Mouse (Mus musculus) E14TG2a.4 (cell line): ENCODE measurements around the gene Rab23.

Experiments
- H3K27me3 ChIP-seq: 2 replicates; pipeline ENCODE4 v1.6.1; 2014; ENCODE audit warnings: low read length, control low read depth; ENCODE audit not compliant: insufficient read depth
- H3K36me3 ChIP-seq: 2 replicates; pipeline ENCODE4 v1.6.1; 2014; ENCODE audit warnings: low read length, control low read depth; ENCODE audit not compliant: insufficient read depth
- H3K4me1 ChIP-seq: replicated peaks from 2 replicates; pipeline ENCODE4 v1.6.1; 2014; ENCODE audit warnings: low read depth, low read length, control low read depth
- H3K4me3 ChIP-seq: replicated peaks from 2 replicates; pipeline ENCODE4 v1.5.1; 2014; ENCODE audit warnings: mild to moderate bottlenecking, low read length
- H3K9me3 ChIP-seq: 2 replicates; pipeline ENCODE4 v1.6.1; 2014; ENCODE audit warnings: low read length, control low read depth
- CTCF ChIP-seq: conservative IDR thresholded peaks from 2 replicates; pipeline ENCODE4 v1.5.1; 2014; ENCODE audit warnings: low read length
- NANOG ChIP-seq: IDR thresholded peaks from 2 replicates; pipeline ENCODE4 v1.6.1; 2014; ENCODE audit warnings: borderline replicate concordance, low read length, mixed read lengths
- POU5F1 ChIP-seq: IDR thresholded peaks from 2 replicates; pipeline ENCODE4 v1.6.1; 2014; ENCODE audit warnings: low read length, borderline replicate concordance

Rab23 gene

DNA sequence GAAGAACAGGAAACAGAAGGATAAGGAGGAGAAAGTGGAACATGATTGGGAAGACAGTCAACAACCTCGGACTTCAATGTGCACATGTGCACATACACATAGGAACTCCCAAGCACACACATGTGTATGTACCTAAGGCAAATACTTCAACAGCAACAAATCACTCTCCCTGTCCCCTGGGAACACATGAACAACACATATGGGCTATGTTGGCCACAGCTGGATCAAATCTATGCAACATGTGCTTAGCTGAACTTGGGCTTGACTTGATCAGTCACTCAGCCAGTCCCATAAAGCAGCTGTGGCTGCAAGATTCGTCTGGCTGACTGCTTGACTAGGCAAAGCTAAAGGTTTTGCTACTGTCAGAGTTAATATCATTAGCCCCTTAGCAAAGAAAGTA lies 30.9 kb upstream of the Rab23 start:
- H3K36me3 ChIP-seq: no peaks in the 10 kb centered on the region
- H3K4me3 ChIP-seq: no peak overlapping the region
- H3K27me3 ChIP-seq: peaks cover 8% of the 10 kb centered on the region; the same call in 1 of the 2 replicates
- peaks cover 7% of the 10 kb centered on the region for H3K4me1 ChIP-seq
- peaks cover 5% of the 10 kb centered on the region; the same call in 1 of the 2 replicates for H3K9me3 ChIP-seq
- TF ChIP-seq CTCF: no peak
- no peak for TF ChIP-seq POU5F1
- no peak for TF ChIP-seq NANOG

- TF ChIP-seq POU5F1: no peak
- no peak for TF ChIP-seq NANOG
- H3K4me3 ChIP-seq: no peak overlapping the region
- H3K27me3 ChIP-seq: peaks cover 8% of the 10 kb centered on the region; the same call in 1 of the 2 replicates
- H3K9me3 ChIP-seq: peaks cover 5% of the 10 kb centered on the region; the same call in 1 of the 2 replicates
- peaks cover 7% of the 10 kb centered on the region for H3K4me1 ChIP-seq
- H3K36me3 ChIP-seq: no peaks in the 10 kb centered on the region
These were observed 30.1 kb upstream of the Rab23 start for GRCm38 (mm10) chr1:33689446-33690086.

- H3K9me3 ChIP-seq: peaks cover 5% of the 10 kb centered on the region; the same call in 1 of the 2 replicates
- H3K36me3 ChIP-seq: no peaks in the 10 kb centered on the region
- peaks cover 7% of the 10 kb centered on the region for H3K4me1 ChIP-seq
- no peak overlapping the region for H3K4me3 ChIP-seq
- peaks cover 8% of the 10 kb centered on the region; the same call in 1 of the 2 replicates for H3K27me3 ChIP-seq
- no peak for TF ChIP-seq NANOG
- TF ChIP-seq CTCF: no peak
- no peak for TF ChIP-seq POU5F1
These were observed 29.6 kb upstream of the Rab23 start for GRCm38 (mm10) chr1:33690087-33690448.

DNA sequence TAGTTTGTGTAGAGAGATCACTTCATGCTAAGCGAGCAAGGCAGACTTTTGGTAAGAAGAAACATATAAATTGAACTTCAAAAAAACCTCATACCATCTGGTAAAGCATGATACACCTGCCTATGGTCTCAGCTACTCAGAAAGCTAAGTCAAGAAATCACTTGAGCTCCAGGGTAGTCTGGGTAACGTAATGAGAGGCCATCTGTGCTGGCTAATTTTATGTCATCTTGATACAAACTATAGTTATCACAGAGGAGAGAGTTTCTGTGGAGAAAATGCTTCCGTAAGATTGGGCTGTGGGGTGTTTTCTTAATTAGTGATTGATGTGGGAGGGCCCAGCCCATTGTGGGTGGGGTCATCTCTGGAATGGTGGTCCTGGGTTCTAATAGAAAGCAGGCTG lies 25.8 kb upstream of the Rab23 start:
- no peaks in the 10 kb centered on the region for H3K9me3 ChIP-seq
- H3K27me3 ChIP-seq: peaks cover 5% of the 10 kb centered on the region; the same call in 1 of the 2 replicates
- H3K4me3 ChIP-seq: no peak overlapping the region
- TF ChIP-seq POU5F1 (no peak), CTCF (no peak), NANOG (no peak)
- H3K4me1 ChIP-seq: peaks cover 7% of the 10 kb centered on the region
- H3K36me3 ChIP-seq: no peaks in the 10 kb centered on the region

DNA sequence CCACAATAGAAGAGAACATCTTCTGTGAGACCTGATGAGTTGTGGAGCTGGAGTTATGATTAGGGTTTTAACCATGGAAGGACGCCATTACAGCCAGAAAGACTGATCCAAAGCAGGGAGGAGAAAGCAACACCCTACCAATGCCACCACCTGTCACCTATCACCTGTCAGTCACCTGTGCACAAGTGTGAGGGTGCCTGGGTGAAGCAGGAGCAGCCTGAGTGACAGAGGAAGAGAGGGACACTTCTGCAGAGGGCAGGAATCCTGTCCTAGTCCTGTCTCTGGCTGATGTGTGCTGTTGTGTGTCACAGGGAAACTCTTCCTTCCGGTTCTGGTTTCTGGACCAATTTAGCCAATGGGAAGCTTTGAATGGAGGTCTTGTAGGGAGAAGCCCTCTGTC lies 23.7 kb upstream of the Rab23 start:
- Histone ChIP-seq H3K9me3 (no peaks in the 10 kb centered on the region), H3K4me1 (no peaks in the 10 kb centered on the region), H3K36me3 (no peaks in the 10 kb centered on the region), H3K27me3 (peaks cover 5% of the 10 kb centered on the region; the same call in 1 of the 2 replicates), H3K4me3 (no peak overlapping the region)
- TF ChIP-seq CTCF: no peak
- TF ChIP-seq POU5F1: no peak
- TF ChIP-seq NANOG: no peak

DNA sequence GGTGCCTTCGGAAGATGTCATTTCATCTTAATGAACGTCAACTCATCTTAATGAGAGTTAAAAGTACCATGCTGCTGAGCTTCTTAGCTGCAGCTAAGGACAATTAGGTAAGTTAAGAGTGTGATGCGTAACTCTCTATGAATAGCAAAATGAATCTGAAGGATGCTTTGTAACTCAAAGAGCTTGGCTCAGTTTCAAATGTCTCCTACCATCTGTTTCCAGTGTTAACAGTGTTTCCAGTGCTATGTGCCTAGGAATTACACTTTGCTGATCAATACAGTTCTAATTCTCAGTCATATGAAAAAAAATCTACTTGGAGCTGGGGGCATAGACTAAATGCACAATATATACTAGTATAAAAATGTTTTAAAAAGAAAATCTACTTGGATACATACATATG lies 18.4 kb upstream of the Rab23 start:
- Histone ChIP-seq H3K9me3 (no peaks in the 10 kb centered on the region), H3K4me1 (no peaks in the 10 kb centered on the region), H3K4me3 (no peak overlapping the region), H3K36me3 (no peaks in the 10 kb centered on the region), H3K27me3 (no peaks in the 10 kb centered on the region; the same call in 1 of the 2 replicates)
- no peak for TF ChIP-seq CTCF
- no peak for TF ChIP-seq NANOG
- no peak for TF ChIP-seq POU5F1

DNA sequence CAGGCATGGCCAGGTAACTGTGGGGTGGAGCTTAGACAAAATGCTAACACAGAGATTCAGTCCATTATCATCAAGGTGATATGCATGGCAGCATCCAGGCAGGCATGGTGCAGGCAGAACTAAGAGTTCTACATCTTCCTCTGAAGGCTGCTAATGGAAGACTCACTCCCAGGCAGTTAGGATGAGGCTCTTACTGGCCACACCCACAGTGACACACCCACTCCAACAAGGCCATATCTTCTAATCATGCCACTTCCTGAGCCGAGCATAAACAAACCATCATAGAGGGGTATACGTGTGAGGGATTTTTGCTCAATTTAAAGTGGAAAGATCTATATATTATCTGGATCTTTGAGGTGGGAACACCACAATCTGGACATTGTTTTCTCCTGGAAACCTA lies 10.1 kb upstream of the Rab23 start:
- Histone ChIP-seq H3K4me3 (no peak overlapping the region), H3K9me3 (no peaks in the 10 kb centered on the region), H3K4me1 (peaks cover 8% of the 10 kb centered on the region), H3K27me3 (no peaks in the 10 kb centered on the region), H3K36me3 (no peaks in the 10 kb centered on the region)
- TF ChIP-seq NANOG (no peak), CTCF (no peak), POU5F1 (no peak)

GRCm38 (mm10) chr1:33712026-33712425 lies 7.7 kb upstream of the Rab23 start:
- Histone ChIP-seq H3K36me3 (no peaks in the 10 kb centered on the region), H3K4me1 (peaks cover 12% of the 10 kb centered on the region), H3K4me3 (no peak overlapping the region), H3K9me3 (no peaks in the 10 kb centered on the region), H3K27me3 (no peaks in the 10 kb centered on the region)
- TF ChIP-seq CTCF: no peak
- TF ChIP-seq POU5F1: no peak
- no peak for TF ChIP-seq NANOG

DNA sequence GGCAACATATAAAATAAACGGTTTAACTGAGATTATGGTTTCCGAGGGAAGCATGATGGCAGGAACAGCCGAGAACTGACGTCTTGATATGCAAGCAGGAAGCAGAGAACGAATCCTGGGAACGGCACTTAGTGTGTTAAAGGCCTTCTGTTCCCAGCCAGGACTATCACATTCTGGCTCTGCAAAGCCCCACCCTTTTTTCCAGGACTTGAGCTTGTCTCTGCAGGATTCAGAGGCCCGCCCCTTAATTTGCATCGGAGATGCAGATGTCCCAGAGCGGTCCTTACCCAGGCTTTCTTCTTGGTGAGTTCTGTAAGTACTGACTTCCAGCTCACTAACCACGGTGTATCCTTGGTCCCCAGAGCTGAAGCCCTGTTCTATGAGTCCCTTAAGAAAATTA lies 4.9 kb upstream of the Rab23 start:
- no peak overlapping the region for H3K4me3 ChIP-seq
- H3K36me3 ChIP-seq: no peaks in the 10 kb centered on the region
- H3K27me3 ChIP-seq: no peaks in the 10 kb centered on the region
- H3K4me1 ChIP-seq: peaks cover 16% of the 10 kb centered on the region
- no peaks in the 10 kb centered on the region for H3K9me3 ChIP-seq
- TF ChIP-seq POU5F1 (no peak), CTCF (no peak), NANOG (no peak)
